Mouse (Mus musculus) liver, embryonic 14.5 days (tissue): ENCODE data around the gene Rassf7. TPM values are rescaled to one million over a fixed set of nuclear protein-coding genes. Genes with fewer than 3 reads are reported as not detected.

Source experiments
- ATAC-seq: fragments of 200-750 bp; cut with Nextera tagmentation; 2 replicates; pipeline ENCODE4 v1.8.0; 2017; ENCODE audit warnings: moderate number of reproducible peaks, mild to moderate bottlenecking, moderate library complexity; ENCODE audit not compliant: insufficient read depth
- DNase-seq, 3 experiments: peaks; one replicate each; pipeline ENCODE4 v3.0.0-alpha.2; 2012 to 2013; ENCODE audit warnings: low read depth in 3 of 3, low spot score in 3 of 3
- H3K27ac ChIP-seq: fragments of 300-500 bp; sonication (generic); 2 replicates; pipeline ENCODE4 v1.5.1; 2014; ENCODE audit warnings: moderate library complexity, mild to moderate bottlenecking, control low read depth, inconsistent platforms
- H3K27me3 ChIP-seq: fragments of 300-500 bp; sonication (generic); 2 replicates; pipeline ENCODE4 v1.6.1; 2014; ENCODE audit warnings: mild to moderate bottlenecking, low read length, moderate library complexity; ENCODE audit not compliant: control insufficient read depth, insufficient read depth
- H3K36me3 ChIP-seq: fragments of 300-500 bp; sonication (generic); replicated peaks from 2 replicates; pipeline ENCODE4 v1.6.1; 2014; ENCODE audit warnings: low read depth; ENCODE audit not compliant: control insufficient read depth, insufficient read depth
- H3K4me1 ChIP-seq, 2 experiments: fragments of 200-500 bp in 1 of 2; fragments of 300-500 bp in 1 of 2; sonication (generic) in 1 of 2; replicated peaks; 2 replicates each; pipeline ENCODE4 v1.6.1; 2012 to 2014; ENCODE audit warnings: antibody characterized with exemption in 1 of 2, inconsistent platforms in 1 of 2, low read length in 1 of 2; ENCODE audit not compliant: control insufficient read depth in 2 of 2, insufficient read depth in 2 of 2
- H3K4me2 ChIP-seq: fragments of 300-500 bp; sonication (generic); 2 replicates; pipeline ENCODE4 v1.6.1; 2014; ENCODE audit warnings: low read depth, mild to moderate bottlenecking, control low read depth, moderate library complexity
- H3K4me3 ChIP-seq, 2 experiments: fragments of 200-500 bp in 1 of 2; fragments of 300-500 bp in 1 of 2; sonication (generic) in 1 of 2; 2 replicates each; pipeline ENCODE4 v1.5.1; 2012 to 2014; ENCODE audit warnings: low read depth in 2 of 2, low read length in 2 of 2, mild to moderate bottlenecking in 2 of 2, control low read depth in 1 of 2, inconsistent platforms in 1 of 2, moderate library complexity in 1 of 2; ENCODE audit not compliant: insufficient read depth in 1 of 2
- H3K9ac ChIP-seq: fragments of 300-500 bp; sonication (generic); replicated peaks from 2 replicates; pipeline ENCODE4 v1.6.1; 2014; ENCODE audit warnings: mild to moderate bottlenecking, control low read depth, moderate library complexity
- H3K9me3 ChIP-seq: fragments of 300-500 bp; sonication (generic); 2 replicates; pipeline ENCODE4 v1.6.1; 2016; ENCODE audit warnings: low read length, mixed read lengths; ENCODE audit not compliant: control insufficient read depth
- CTCF ChIP-seq: IDR thresholded peaks from 2 replicates; pipeline ENCODE4 v1.5.1; 2016; ENCODE audit warnings: antibody characterized with exemption, low read depth, control low read depth
- EP300 ChIP-seq: IDR thresholded peaks from 2 replicates; pipeline ENCODE4 v1.6.1; 2016; ENCODE audit warnings: antibody characterized with exemption, low read depth
- WGBS: fragments of 180-500 bp; shearing (Covaris S2); extraction: QIAGEN DNeasy Blood & Tissue Kit; methylation state at CpG from one replicate; pipeline ENCODE4 v1.1.7; 2014; ENCODE audit not compliant: insufficient replicate concordance; 5-methylcytosine and 5-hydroxymethylcytosine counted together
- polyA plus RNA-seq, 2 experiments: library from polyadenylated mRNA; depleted of rRNA in 1 of 2; stranded (reverse) in 1 of 2; unstranded in 1 of 2; fragments of >200 nt; fragmentation: Nextera tagmentation in 1 of 2; extraction: Ambion mirVana in 1 of 2; gene quantifications; 2 replicates each; pipeline versions ENCODE4 v1.2.1 to v1.2.3; 2012 to 2014

Rassf7 gene
- polyA plus RNA-seq, 2 experiments: 16.8 to 21.6 TPM

DNA sequence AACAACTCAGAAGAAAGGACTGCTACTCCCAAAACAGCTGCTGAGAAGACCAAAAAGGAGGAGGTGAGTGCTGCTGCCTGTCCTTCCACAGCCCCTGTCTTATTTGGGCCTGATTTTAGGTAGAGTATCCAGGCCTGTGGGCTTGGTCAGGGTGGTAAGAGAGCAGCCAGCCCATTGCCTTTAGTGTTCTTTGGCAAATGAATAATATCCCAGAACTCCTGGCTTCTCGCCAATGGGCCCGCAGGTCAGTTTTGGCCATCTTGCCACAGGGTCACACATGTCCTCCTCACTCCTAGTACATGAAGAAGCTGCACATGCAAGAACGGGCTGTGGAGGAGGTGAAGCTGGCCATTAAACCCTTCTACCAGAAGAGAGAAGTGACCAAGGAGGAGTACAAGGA, 45.8 kb downstream of the Rassf7 start:
- H3K4me2 ChIP-seq: no peak overlapping the region
- H3K9ac ChIP-seq: no peak overlapping the region
- H3K27ac ChIP-seq: no peak overlapping the region
- H3K27me3 ChIP-seq: no peaks in the 10 kb centered on the region
- TF ChIP-seq EP300: no peak
- TF ChIP-seq CTCF: no peak
- H3K4me3 ChIP-seq: no peak overlapping the region
- no peaks in the 10 kb centered on the region for H3K9me3 ChIP-seq
- DNase-seq (no peak), ATAC-seq (no peak)
- H3K36me3 ChIP-seq: peaks cover 68% of the 10 kb centered on the region
- peaks cover 10 to 14% of the 10 kb centered on the region in 2 experiments for H3K4me1 ChIP-seq
- whole genome bisulfite sequencing: 91% methylated on average over 3 of the region's 3 CpGs

DNA sequence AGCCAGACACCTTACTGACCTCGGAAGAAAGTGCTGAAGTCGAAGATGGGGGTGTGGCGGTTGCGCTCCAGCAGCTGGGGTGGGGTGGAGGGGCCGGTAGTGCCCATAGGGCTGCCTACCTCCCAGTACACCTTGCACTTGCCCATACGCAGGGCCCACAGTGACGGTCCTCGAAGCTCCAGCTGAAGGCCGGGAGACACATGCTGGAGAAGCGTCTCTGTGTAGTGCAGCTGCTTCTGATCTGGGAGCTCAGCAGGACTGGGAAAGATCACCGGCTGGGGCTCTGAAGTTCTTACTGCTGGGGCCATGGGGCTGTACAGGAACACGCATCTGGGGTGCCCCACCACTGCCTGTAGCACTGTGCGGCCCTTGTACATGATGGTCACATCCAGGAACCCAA, 48.0 kb downstream of the Rassf7 start:
- H3K36me3 ChIP-seq: peaks cover 51% of the 10 kb centered on the region
- no peaks in the 10 kb centered on the region for H3K9me3 ChIP-seq
- ATAC-seq (no peak), DNase-seq (no peak)
- WGBS: 85% methylated on average over 13 of the region's 13 CpGs
- H3K9ac ChIP-seq: no peak overlapping the region
- no peak overlapping the region for H3K4me2 ChIP-seq
- H3K27ac ChIP-seq: no peak overlapping the region
- H3K4me1 ChIP-seq: peaks cover 13 to 17% of the 10 kb centered on the region in 2 experiments
- H3K4me3 ChIP-seq: no peak overlapping the region
- TF ChIP-seq EP300 (no peak), CTCF (no peak)
- no peaks in the 10 kb centered on the region for H3K27me3 ChIP-seq

DNA sequence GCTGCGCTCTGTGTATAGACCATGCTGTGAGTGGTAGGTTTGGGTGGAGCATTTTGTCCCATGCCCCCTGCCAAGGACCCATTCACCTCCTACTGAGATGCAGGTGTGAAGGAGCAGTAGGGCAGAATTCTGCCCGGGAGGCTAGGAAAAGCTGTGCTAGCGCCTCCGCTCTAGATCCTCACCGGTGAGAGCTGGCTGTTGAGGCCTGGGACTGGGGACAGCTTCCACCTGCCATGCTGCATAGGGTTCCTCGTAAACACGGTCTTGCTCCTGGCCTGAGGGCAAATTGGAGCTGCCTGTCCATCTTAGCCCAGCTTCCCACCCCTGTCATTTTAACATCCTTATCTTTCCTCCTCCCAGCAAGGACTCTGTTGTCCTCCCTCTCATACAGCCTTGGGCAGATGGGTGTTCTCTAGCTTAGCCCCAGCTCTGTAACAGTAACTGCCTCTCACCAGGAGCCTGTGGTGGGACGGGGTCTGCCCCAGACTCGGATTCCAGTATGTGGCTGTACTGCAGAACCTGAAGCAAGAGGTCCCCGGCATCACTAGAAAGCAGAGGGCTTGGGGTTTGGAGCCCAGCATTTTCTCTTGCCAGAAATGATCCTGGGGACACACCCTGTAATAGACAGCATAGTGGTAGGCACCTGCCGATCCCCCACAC, 48.5 kb downstream of the Rassf7 start:
- Histone ChIP-seq H3K36me3 (peaks cover 46% of the 10 kb centered on the region), H3K27ac (no peak overlapping the region), H3K27me3 (no peaks in the 10 kb centered on the region), H3K4me1 (peaks cover 13 to 17% of the 10 kb centered on the region in 2 experiments), H3K4me3 (no peak overlapping the region), H3K9ac (no peak overlapping the region), H3K4me2 (peak overlapping the region; percentile 74; the same call in 1 of the 2 replicates), H3K9me3 (no peaks in the 10 kb centered on the region)
- ATAC-seq (no peak), DNase-seq (no peak)
- TF ChIP-seq CTCF (no peak), EP300 (no peak)
- 71% methylated on average over 11 of the region's 11 CpGs for WGBS

DNA sequence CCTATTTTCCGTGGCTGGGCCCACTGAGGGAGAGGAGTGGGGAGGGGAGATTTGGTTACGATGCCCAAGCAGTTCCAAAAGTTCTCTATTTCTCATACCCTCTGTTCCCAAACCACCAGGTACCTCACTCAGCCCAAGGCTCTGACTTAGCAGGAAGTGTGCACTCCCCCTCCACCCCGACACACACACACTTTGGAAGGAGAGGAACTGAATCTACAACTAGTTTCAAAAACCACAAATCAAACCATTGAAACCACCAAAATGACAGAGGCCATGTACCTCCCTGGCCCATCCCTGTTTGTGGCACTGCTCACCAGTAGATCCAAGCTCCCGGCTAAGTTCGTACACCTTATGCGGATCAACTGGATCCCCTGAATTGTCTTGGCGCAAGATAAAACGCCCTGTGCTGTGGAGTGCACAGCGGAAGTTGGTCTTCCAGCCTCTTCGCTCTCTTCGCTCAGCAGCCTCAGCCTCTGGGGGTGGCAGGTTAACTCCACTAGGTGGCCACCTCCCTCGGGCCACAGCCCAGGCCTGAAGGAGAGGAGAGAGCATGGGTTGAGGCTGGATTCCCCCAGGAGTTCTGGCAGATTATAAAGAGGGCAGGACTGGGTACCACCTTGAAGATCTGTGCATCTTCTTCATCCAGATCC, 49.2 kb downstream of the Rassf7 start:
- Histone ChIP-seq H3K27me3 (no peaks in the 10 kb centered on the region; the same call in 1 of the 2 replicates), H3K27ac (no peak overlapping the region), H3K4me3 (peak overlapping the region; percentile 64 to 97; a peak in 3 of 4 replicates), H3K9ac (no peak overlapping the region; the same call in none of the 2 replicates), H3K4me2 (peak overlapping the region; percentile 74), H3K4me1 (peaks cover 13 to 17% of the 10 kb centered on the region in 2 experiments), H3K36me3 (peaks cover 39% of the 10 kb centered on the region), H3K9me3 (no peaks in the 10 kb centered on the region)
- ATAC-seq (peak; percentile 45; the same call in 1 of the 2 replicates), DNase-seq (peak in 2 of 3 experiments; percentile 22 to 40)
- TF ChIP-seq EP300 (no peak), CTCF (peak; percentile 85)
- WGBS: 12% methylated on average over 12 of the region's 12 CpGs

DNA sequence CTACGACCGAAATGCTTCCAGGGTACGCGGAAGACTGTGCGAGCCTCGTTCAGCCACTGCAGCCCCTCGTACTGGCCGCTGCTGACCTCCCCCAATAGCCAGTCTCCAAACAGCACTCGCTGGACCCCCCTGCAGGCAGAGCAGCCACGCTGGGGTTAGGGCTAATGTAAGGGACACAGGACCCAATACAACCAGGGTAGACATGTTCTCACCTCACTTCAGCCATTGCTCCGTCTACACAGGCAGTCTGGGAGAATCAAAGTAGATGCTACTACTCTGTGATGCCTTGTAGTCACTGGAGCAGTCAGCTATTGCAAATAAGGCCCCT, 49.7 kb downstream of the Rassf7 start:
- Histone ChIP-seq H3K9me3 (no peaks in the 10 kb centered on the region), H3K27me3 (no peaks in the 10 kb centered on the region; the same call in 1 of the 2 replicates), H3K4me3 (peak overlapping the region; percentile 64 to 97), H3K36me3 (peaks cover 34% of the 10 kb centered on the region), H3K4me1 (peaks cover 13 to 17% of the 10 kb centered on the region in 2 experiments), H3K4me2 (peak overlapping the region; percentile 74), H3K27ac (no peak overlapping the region), H3K9ac (peak overlapping the region; percentile 62)
- no peak for TF ChIP-seq EP300
- no peak for TF ChIP-seq CTCF
- peak; percentile 10; the same call in 1 of the 2 replicates for ATAC-seq
- DNase-seq: no peak
- WGBS: 33% methylated on average over 11 of the region's 11 CpGs
